Mouse (Mus musculus): ENCODE data around the gene Klc3. TPM values are rescaled to one million over a fixed set of nuclear protein-coding genes. Genes with fewer than 3 reads are reported as not detected.

The Klc3 gene
- total and polyA plus RNA-seq, 3 experiments: 0.42 to 3.6 TPM; not detected in 1

DNA sequence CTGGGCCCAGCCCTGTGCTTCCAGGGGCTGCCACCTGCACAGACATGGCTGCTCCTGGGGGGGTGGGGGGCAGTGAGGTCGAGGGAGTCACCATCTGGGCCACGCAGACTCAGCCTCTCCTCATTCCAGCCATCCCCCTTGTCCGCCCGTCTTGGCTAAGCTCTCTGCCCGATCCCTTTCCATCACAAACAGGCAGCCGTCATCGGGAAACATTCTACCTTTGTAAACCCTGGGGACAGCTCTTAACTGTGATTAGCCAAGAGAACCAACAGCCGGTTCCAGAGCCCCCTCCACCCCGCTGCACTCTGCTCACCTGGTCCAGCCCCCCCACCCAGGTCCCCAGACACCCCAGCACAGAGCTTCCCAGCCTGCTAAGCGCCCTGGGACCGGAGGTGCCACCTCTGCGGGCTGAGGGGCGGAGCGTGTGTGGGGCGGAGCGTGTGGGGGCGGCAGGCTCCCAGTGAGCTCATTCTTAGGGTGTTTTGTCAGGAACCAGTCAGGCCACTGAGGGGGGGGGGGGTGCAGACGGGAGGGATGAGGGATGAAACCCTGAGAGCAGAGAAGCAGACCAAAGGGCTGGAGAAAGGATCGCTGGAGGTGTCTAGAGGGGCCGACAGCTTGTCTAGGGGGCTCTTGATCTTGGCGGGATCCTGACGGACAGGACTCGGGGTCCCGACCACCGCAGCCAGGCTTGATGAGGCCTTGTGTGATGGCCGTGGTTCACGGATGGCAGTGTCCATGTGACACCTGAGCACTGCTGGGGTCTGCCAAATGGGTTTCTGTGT lies 4.2 kb downstream of the Klc3 start:
- Histone ChIP-seq H3K9ac (ENCODE audit: control insufficient read depth, low read depth, low read length, poor library complexity, severe bottlenecking) (no peak overlapping the region), H3K4me1 (ENCODE audit: control insufficient read depth in 1 of 2, insufficient read depth in 2 of 2, low read length in 2 of 2) (peaks cover 0 to 11% of the 10 kb centered on the region in 2 experiments; a peak in 3 of 4 replicates), H3K27me3 (ENCODE audit: control insufficient read depth in 1 of 2, insufficient read depth in 2 of 2, low read length in 2 of 2) (no peaks in the 10 kb centered on the region), H3K36me3 (ENCODE audit: control insufficient read depth in 1 of 2, insufficient read depth in 2 of 2, low read length in 2 of 2) (no peaks in the 10 kb centered on the region; a peak in 1 of 4 replicates), H3K4me3 (ENCODE audit: control insufficient read depth in 1 of 2, insufficient read depth in 1 of 2, low read depth in 2 of 2, low read length in 2 of 2) (peak overlapping the region; percentile 7 to 47; a peak in 2 of 4 replicates), H3K9me3 (replicated peaks; ENCODE audit: insufficient read depth, low read length) (no peaks in the 10 kb centered on the region), H3K27ac (ENCODE audit: control insufficient read depth, low read depth, low read length) (no peak overlapping the region), H3K79me2 (ENCODE audit: control insufficient read depth, insufficient read depth, low read length, poor library complexity) (no peaks in the 10 kb centered on the region)
- peak; percentile 42 for DNase-seq (ENCODE audit: low read depth, low spot score)
- TF ChIP-seq JUND (IDR thresholded peaks at IDR 0.05; ENCODE audit: low read depth, low read length) (no peak), CHD1 (IDR thresholded peaks at IDR 0.05; ENCODE audit: low read depth, low read length) (no peak), RAD21 (IDR thresholded peaks at IDR 0.05; ENCODE audit: low read depth, low read length) (no peak), MYC (IDR thresholded peaks at IDR 0.05; ENCODE audit: low read depth, low read length) (no peak), MAFK (IDR thresholded peaks at IDR 0.05; ENCODE audit: borderline replicate concordance, low read depth, low read length) (no peak), SIN3A (IDR thresholded peaks at IDR 0.05; ENCODE audit: low read length) (no peak), E2F4 (IDR thresholded peaks at IDR 0.05; ENCODE audit: borderline replicate concordance, low read depth, low read length) (no peak)

DNA sequence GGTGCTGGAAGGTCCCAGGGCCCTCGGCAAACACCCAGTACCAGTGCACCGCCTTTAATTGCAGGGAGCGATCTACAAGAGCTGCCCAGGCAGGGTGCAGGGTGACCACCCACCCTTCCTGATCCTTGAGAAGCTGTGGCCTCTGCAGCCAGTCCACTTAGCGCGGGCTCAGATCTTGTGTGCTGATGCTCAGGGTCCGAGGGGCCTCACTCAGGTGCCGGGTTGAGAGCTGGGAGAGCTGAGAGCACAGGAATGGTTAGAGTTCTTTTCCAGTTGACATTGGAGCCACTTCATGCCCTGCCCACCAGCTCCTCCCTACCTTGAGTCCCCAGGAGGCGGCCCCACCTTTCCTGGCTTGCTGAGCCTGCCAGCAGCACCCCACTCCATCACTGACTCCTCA lies 9.4 kb downstream of the Klc3 start:
- Histone ChIP-seq H3K79me2 (ENCODE audit: control insufficient read depth, insufficient read depth, low read length, poor library complexity) (no peaks in the 10 kb centered on the region), H3K4me3 (ENCODE audit: control insufficient read depth in 1 of 2, insufficient read depth in 1 of 2, low read depth in 2 of 2, low read length in 2 of 2) (no peak overlapping the region), H3K9me3 (replicated peaks; ENCODE audit: insufficient read depth, low read length) (no peaks in the 10 kb centered on the region), H3K9ac (ENCODE audit: control insufficient read depth, low read depth, low read length, poor library complexity, severe bottlenecking) (no peak overlapping the region), H3K27ac (ENCODE audit: control insufficient read depth, low read depth, low read length) (no peak overlapping the region), H3K4me1 (ENCODE audit: control insufficient read depth in 1 of 2, insufficient read depth in 2 of 2, low read length in 2 of 2) (no peaks in the 10 kb centered on the region), H3K36me3 (ENCODE audit: control insufficient read depth in 1 of 2, insufficient read depth in 2 of 2, low read length in 2 of 2) (no peaks in the 10 kb centered on the region; a peak in 1 of 4 replicates), H3K27me3 (ENCODE audit: control insufficient read depth in 1 of 2, insufficient read depth in 2 of 2, low read length in 2 of 2) (no peaks in the 10 kb centered on the region)
- TF ChIP-seq USF1 (IDR thresholded peaks at IDR 0.05; ENCODE audit: low read depth, low read length): no peak
- no peak for TF ChIP-seq JUND (IDR thresholded peaks at IDR 0.05; ENCODE audit: low read depth, low read length)
- TF ChIP-seq MEF2A (IDR thresholded peaks at IDR 0.05; ENCODE audit: extremely low read depth, insufficient replicate concordance, low read depth, low read length, poor library complexity, severe bottlenecking): no peak
- no peak for TF ChIP-seq ZMIZ1 (IDR thresholded peaks at IDR 0.05; ENCODE audit: low read depth, low read length)
- no peak for TF ChIP-seq GABPA (IDR thresholded peaks at IDR 0.05; ENCODE audit: low read depth, low read length)
- TF ChIP-seq ELF1 (IDR thresholded peaks at IDR 0.05; ENCODE audit: low read depth, low read length): no peak
- TF ChIP-seq KAT2A (conservative IDR thresholded peaks at IDR 0.05; ENCODE audit: low read depth, low read length): no peak
- TF ChIP-seq UBTF (IDR thresholded peaks at IDR 0.05; ENCODE audit: borderline replicate concordance, insufficient read depth, low read depth, low read length): no peak
- TF ChIP-seq BHLHE40 (IDR thresholded peaks at IDR 0.05; ENCODE audit: borderline replicate concordance, low read depth, low read length): no peak
- no peak for TF ChIP-seq POLR2A (IDR thresholded peaks at IDR 0.05; ENCODE audit: control insufficient read depth in 1 of 2, insufficient read depth in 1 of 2, low read depth in 1 of 2, low read length in 2 of 2, poor library complexity in 1 of 2)
- no peak for TF ChIP-seq USF2 (IDR thresholded peaks at IDR 0.05; ENCODE audit: borderline replicate concordance in 1 of 2, insufficient read depth in 1 of 2, low read depth in 1 of 2, low read length in 2 of 2)
- TF ChIP-seq HCFC1 (IDR thresholded peaks at IDR 0.05; ENCODE audit: low read depth, low read length): no peak
- no peak for DNase-seq (ENCODE audit: low read depth, low spot score)

All from MEL (cell line).